Mouse (Mus musculus): ENCODE measurements around the gene Mettl14.

DNA sequence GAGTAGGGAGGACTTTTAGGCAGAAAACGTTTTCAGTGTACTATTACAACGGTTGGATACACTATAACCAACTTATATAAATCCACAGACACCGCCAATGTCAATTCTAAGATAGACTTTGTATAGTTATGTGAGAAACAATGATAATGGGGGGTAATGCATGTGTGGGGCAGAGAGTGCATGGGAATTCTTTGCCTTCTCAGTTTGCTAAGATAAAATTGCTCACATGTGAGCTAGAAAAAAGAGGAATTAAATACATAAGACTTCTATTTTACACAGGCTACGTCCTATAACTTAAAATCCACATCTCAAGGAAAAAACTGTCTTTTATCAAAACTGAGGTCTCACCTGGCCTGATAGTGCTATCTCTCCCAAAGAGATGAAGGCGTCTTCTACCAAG, 15.0 kb downstream of the Mettl14 start:
- TF ChIP-seq CTCF (IDR thresholded peaks at IDR 0.05; ENCODE audit: extremely low read depth, insufficient read depth, low read length) (no peak), POLR2A (IDR thresholded peaks at IDR 0.05; ENCODE audit: extremely low read depth, insufficient read depth, low read length) (no peak)
